Mouse (Mus musculus) CH12.LX (cell line): ENCODE results near the gene Dtymk. TPM values are rescaled to one million over a fixed set of nuclear protein-coding genes. Genes with fewer than 3 reads are reported as not detected.
A peak's percentile ranks its signal among the peaks of the same experiment; 100 is the strongest.

Experiments
- DNase-seq: peaks from one replicate; pipeline ENCODE4 v3.0.0-alpha.2; 2013; ENCODE audit errors: extremely low read depth
- H3K27ac ChIP-seq: 2 replicates; pipeline ENCODE4 v1.5.1; 2012; ENCODE audit warnings: low read depth, mild to moderate bottlenecking, control low read depth, moderate library complexity; ENCODE audit not compliant: insufficient read depth
- H3K27me3 ChIP-seq: replicated peaks from 2 replicates; pipeline ENCODE3; 2012; ENCODE audit warnings: inconsistent platforms
- H3K36me3 ChIP-seq, 2 experiments: replicated peaks in 1 of 2; 2 replicates each; pipeline versions ENCODE3 to v1.6.1; 2012; ENCODE audit warnings: inconsistent platforms in 1 of 2, low read length in 1 of 2, mild to moderate bottlenecking in 1 of 2, mixed read lengths in 1 of 2, moderate library complexity in 1 of 2; ENCODE audit not compliant: control insufficient read depth in 1 of 2, insufficient read depth in 1 of 2
- H3K4me1 ChIP-seq, 2 experiments: 2 replicates each; pipeline ENCODE4 v1.6.1; 2012; ENCODE audit warnings: inconsistent platforms in 1 of 2, moderate library complexity in 1 of 2; ENCODE audit not compliant: insufficient read depth in 2 of 2, control insufficient read depth in 1 of 2
- H3K4me2 ChIP-seq: 2 replicates; pipeline ENCODE4 v1.6.1; 2012; ENCODE audit warnings: low read depth, mild to moderate bottlenecking, control low read depth; ENCODE audit not compliant: poor library complexity, insufficient read depth, severe bottlenecking
- H3K4me3 ChIP-seq, 3 experiments: fragments of 150-350 bp in 1 of 3; sonication (generic) in 1 of 3; replicated peaks in 1 of 3; 2 replicates each; pipeline versions ENCODE3 to v1.5.1; 2011 to 2012; ENCODE audit warnings: low read depth in 2 of 3, low read length in 2 of 3, mild to moderate bottlenecking in 2 of 3, moderate library complexity in 2 of 3, control low read depth in 1 of 3, improper control_type of control experiment in 1 of 3, inconsistent platforms in 1 of 3, mixed read lengths in 1 of 3; ENCODE audit not compliant: poor library complexity in 1 of 3
- H3K79me2 ChIP-seq: replicated peaks from 2 replicates; pipeline ENCODE4 v1.6.1; 2012; ENCODE audit warnings: mild to moderate bottlenecking, moderate library complexity; ENCODE audit not compliant: control insufficient read depth, poor library complexity, insufficient read depth, severe bottlenecking; ENCODE audit errors: extremely low read depth
- H3K9ac ChIP-seq: 2 replicates; pipeline ENCODE4 v1.6.1; 2012; ENCODE audit warnings: low read depth, mild to moderate bottlenecking, control low read depth, moderate library complexity; ENCODE audit not compliant: insufficient read depth
- H3K9me3 ChIP-seq: replicated peaks from 2 replicates; pipeline ENCODE3; 2012; ENCODE audit warnings: low read length, inconsistent platforms, mixed read lengths
- BHLHE40 ChIP-seq: IDR thresholded peaks from 2 replicates; pipeline ENCODE4 v1.6.1; 2011; ENCODE audit warnings: mild to moderate bottlenecking, low read depth, low read length, improper control_type of control experiment
- CHD1 ChIP-seq: IDR thresholded peaks from 2 replicates; pipeline ENCODE4 v1.6.1; 2012; ENCODE audit warnings: low read depth, low read length, improper control_type of control experiment, inconsistent platforms
- CHD2 ChIP-seq: IDR thresholded peaks from 2 replicates; pipeline ENCODE4 v1.6.1; 2011; ENCODE audit warnings: low read length, improper control_type of control experiment
- CTCF ChIP-seq, 2 experiments: IDR thresholded peaks in 1 of 2; conservative IDR thresholded peaks in 1 of 2; 2 replicates each; pipeline ENCODE4 v1.5.1; 2011 to 2012; ENCODE audit warnings: low read depth in 2 of 2, low read length in 2 of 2, improper control_type of control experiment in 1 of 2, inconsistent platforms in 1 of 2, mild to moderate bottlenecking in 1 of 2, moderate library complexity in 1 of 2
- E2F4 ChIP-seq: IDR thresholded peaks from 2 replicates; pipeline ENCODE4 v1.6.1; 2011; ENCODE audit warnings: low read depth, low read length, improper control_type of control experiment; ENCODE audit not compliant: insufficient replicate concordance
- ELF1 ChIP-seq: IDR thresholded peaks from 2 replicates; pipeline ENCODE4 v1.6.1; 2014; ENCODE audit warnings: low read depth, mild to moderate bottlenecking, inconsistent platforms, low read length, improper control_type of control experiment
- EP300 ChIP-seq: IDR thresholded peaks from 2 replicates; pipeline ENCODE4 v1.6.1; 2011; ENCODE audit warnings: low read length, improper control_type of control experiment
- ETS1 ChIP-seq: conservative IDR thresholded peaks from 2 replicates; pipeline ENCODE4 v1.6.1; 2012; ENCODE audit warnings: low read depth, mild to moderate bottlenecking, inconsistent platforms, low read length, improper control_type of control experiment, moderate library complexity
- GABPA ChIP-seq: IDR thresholded peaks from 2 replicates; pipeline ENCODE4 v1.6.1; 2012; ENCODE audit warnings: low read depth, low read length, improper control_type of control experiment, inconsistent platforms; ENCODE audit not compliant: insufficient replicate concordance
- HCFC1 ChIP-seq: IDR thresholded peaks from 2 replicates; pipeline ENCODE4 v1.6.1; 2012; ENCODE audit warnings: low read depth, mild to moderate bottlenecking, inconsistent platforms, low read length, improper control_type of control experiment
- IRF4 ChIP-seq: IDR thresholded peaks from 2 replicates; pipeline ENCODE4 v1.6.1; 2014; ENCODE audit warnings: low read depth, mild to moderate bottlenecking, inconsistent platforms, low read length, improper control_type of control experiment
- JUN ChIP-seq: IDR thresholded peaks from 2 replicates; pipeline ENCODE4 v1.6.1; 2011; ENCODE audit warnings: low read depth, mild to moderate bottlenecking, low read length, improper control_type of control experiment, moderate library complexity; ENCODE audit not compliant: insufficient read depth
- JUND ChIP-seq: conservative IDR thresholded peaks from 2 replicates; pipeline ENCODE4 v1.6.1; 2011; ENCODE audit warnings: low read depth, low read length, improper control_type of control experiment
- KAT2A ChIP-seq: IDR thresholded peaks from 2 replicates; pipeline ENCODE4 v1.6.1; 2012; ENCODE audit warnings: low read length, improper control_type of control experiment, inconsistent platforms; ENCODE audit not compliant: insufficient replicate concordance
- MAFK ChIP-seq: IDR thresholded peaks from 2 replicates; pipeline ENCODE4 v1.6.1; 2011; ENCODE audit warnings: low read length, improper control_type of control experiment; ENCODE audit not compliant: insufficient replicate concordance
- MAX ChIP-seq: IDR thresholded peaks from 2 replicates; pipeline ENCODE4 v1.6.1; 2011; ENCODE audit warnings: low read length, improper control_type of control experiment
- MAZ ChIP-seq: IDR thresholded peaks from 2 replicates; pipeline ENCODE4 v1.6.1; 2012; ENCODE audit warnings: low read depth, mild to moderate bottlenecking, inconsistent platforms, low read length, improper control_type of control experiment, moderate library complexity
- MEF2A ChIP-seq: IDR thresholded peaks from 2 replicates; pipeline ENCODE4 v1.6.1; 2014; ENCODE audit warnings: low read depth, mild to moderate bottlenecking, inconsistent platforms, low read length, improper control_type of control experiment, borderline replicate concordance
- MXI1 ChIP-seq: IDR thresholded peaks from 2 replicates; pipeline ENCODE4 v1.6.1; 2011; ENCODE audit warnings: mild to moderate bottlenecking, low read depth, low read length, improper control_type of control experiment
- MYC ChIP-seq: IDR thresholded peaks from 2 replicates; pipeline ENCODE4 v1.6.1; 2011; ENCODE audit warnings: low read depth, mild to moderate bottlenecking, improper control_type of control experiment, low read length
- NELFE ChIP-seq: IDR thresholded peaks from 2 replicates; pipeline ENCODE4 v1.6.1; 2011; ENCODE audit warnings: low read depth, low read length, improper control_type of control experiment
- NRF1 ChIP-seq: IDR thresholded peaks from 2 replicates; pipeline ENCODE4 v1.6.1; 2014; ENCODE audit warnings: low read depth, mild to moderate bottlenecking, inconsistent platforms, low read length, improper control_type of control experiment, moderate library complexity
- PAX5 ChIP-seq: IDR thresholded peaks from 2 replicates; pipeline ENCODE4 v1.6.1; 2012; ENCODE audit warnings: low read length, inconsistent platforms, mixed read lengths
- POLR2A ChIP-seq: IDR thresholded peaks from 2 replicates; pipeline ENCODE4 v1.6.1; 2011; ENCODE audit warnings: low read depth, mild to moderate bottlenecking, improper control_type of control experiment, low read length
- POLR2AphosphoS2 ChIP-seq: IDR thresholded peaks from 2 replicates; pipeline ENCODE4 v1.6.1; 2011; ENCODE audit warnings: low read depth, low read length, improper control_type of control experiment
- RAD21 ChIP-seq: IDR thresholded peaks from 2 replicates; pipeline ENCODE4 v1.6.1; 2011; ENCODE audit warnings: low read depth, mild to moderate bottlenecking, low read length, improper control_type of control experiment, moderate library complexity
- RCOR1 ChIP-seq: conservative IDR thresholded peaks from 2 replicates; pipeline ENCODE4 v1.6.1; 2012; ENCODE audit warnings: low read depth, mild to moderate bottlenecking, inconsistent platforms, low read length, improper control_type of control experiment
- SIN3A ChIP-seq: IDR thresholded peaks from 2 replicates; pipeline ENCODE4 v1.6.1; 2012; ENCODE audit warnings: low read length, improper control_type of control experiment, inconsistent platforms
- SMC3 ChIP-seq: IDR thresholded peaks from 2 replicates; pipeline ENCODE4 v1.6.1; 2011; ENCODE audit warnings: low read depth, low read length, improper control_type of control experiment
- TBP ChIP-seq: conservative IDR thresholded peaks from 2 replicates; pipeline ENCODE4 v1.6.1; 2011; ENCODE audit warnings: low read depth, low read length, improper control_type of control experiment
- TCF12 ChIP-seq: IDR thresholded peaks from 2 replicates; pipeline ENCODE4 v1.6.1; 2014; ENCODE audit warnings: low read depth, mild to moderate bottlenecking, inconsistent platforms, low read length, improper control_type of control experiment
- UBTF ChIP-seq: IDR thresholded peaks from 2 replicates; pipeline ENCODE4 v1.6.1; 2012; ENCODE audit warnings: low read depth, mild to moderate bottlenecking, inconsistent platforms, low read length, improper control_type of control experiment, moderate library complexity
- USF1 ChIP-seq: IDR thresholded peaks from 2 replicates; pipeline ENCODE4 v1.6.1; 2014; ENCODE audit warnings: low read depth, mild to moderate bottlenecking, inconsistent platforms, low read length, improper control_type of control experiment
- USF2 ChIP-seq: conservative IDR thresholded peaks from 2 replicates; pipeline ENCODE4 v1.6.1; 2011; ENCODE audit warnings: low read depth, low read length, improper control_type of control experiment
- ZC3H11A ChIP-seq: IDR thresholded peaks from 2 replicates; pipeline ENCODE4 v1.6.1; 2012; ENCODE audit warnings: low read depth, mild to moderate bottlenecking, inconsistent platforms, low read length, improper control_type of control experiment
- ZKSCAN1 ChIP-seq: IDR thresholded peaks from 2 replicates; pipeline ENCODE4 v1.6.1; 2012; ENCODE audit warnings: low read depth, inconsistent platforms, low read length, improper control_type of control experiment, borderline replicate concordance
- ZMIZ1 ChIP-seq: IDR thresholded peaks from 2 replicates; pipeline ENCODE4 v1.6.1; 2012; ENCODE audit warnings: low read depth, mild to moderate bottlenecking, inconsistent platforms, low read length, improper control_type of control experiment
- ZNF384 ChIP-seq: IDR thresholded peaks from 2 replicates; pipeline ENCODE4 v1.6.1; 2012; ENCODE audit warnings: low read depth, low read length, improper control_type of control experiment, inconsistent platforms
- dilution Hi-C: fragments of 300-500 bp; cut with MboI; formaldehyde crosslinking; loops from 2 replicates; pipeline ENCODE4 v1.14.3; 2020; ENCODE audit warnings: low sequenced_read_pairs; ENCODE audit not compliant: extremely low pct_unique_long_range_greater_than_20kb, extremely low pct_ligation_motif_present
- in situ Hi-C: fragments of 300-500 bp; cut with MboI; formaldehyde crosslinking; loops from 3 replicates; pipeline ENCODE4 v1.14.3; 2019; ENCODE audit warnings: low sequenced_read_pairs, low pct_ligation_motif_present, low pct_unique_long_range_greater_than_20kb, mixed read lengths
- polyA plus RNA-seq: library from polyadenylated mRNA; unstranded; fragments of >175 nt; gene quantifications from 2 replicates; pipeline ENCODE4 v1.2.1, GENCODE M21; 2012; ENCODE audit warnings: low read depth; ENCODE audit not compliant: insufficient read length
- total RNA-seq, 2 experiments: library from RNA; depleted of rRNA; stranded (reverse); fragments of 300-350 nt in 1 of 2; fragments of >200 nt in 1 of 2; gene quantifications; 2 replicates each; pipeline ENCODE4 v1.2.3; 2012 to 2014

Gene Dtymk
- total and polyA plus RNA-seq, 3 experiments: 168 to 286 (median 196) TPM

GRCm38 (mm10) chr1:93754573-93755290 is 47.0 kb downstream of the Dtymk start, which contains the start of gene Thap4:
Thap4 (minus strand) TSS chr1:93754864.
- DNase-seq: peak; percentile 69
- TF ChIP-seq CTCF (conservative IDR thresholded peaks at IDR 0.05 in 1 of 2, IDR thresholded peaks at IDR 0.05 in 1 of 2; ENCODE audit: low read depth in 2 of 2, low read length in 2 of 2) (no peak), MAX (peak; percentile 29; the same call in 1 of the 2 replicates), KAT2A (peak; percentile 79; the same call in 1 of the 2 replicates), USF1 (no peak), TCF12 (0 out of 2 replicates have a peak, but pooled peaks have one; percentile 33), MYC (0 out of 2 replicates have a peak, but pooled peaks have one; percentile 8), SIN3A (no peak), GABPA (no peak), JUN (no peak), USF2 (no peak), NELFE (peak; percentile 58), E2F4 (no peak), MXI1 (peak; percentile 82), ZC3H11A (no peak), PAX5 (no peak), RCOR1 (no peak), SMC3 (no peak), ZKSCAN1 (no peak), TBP (0 out of 2 replicates have a peak, but pooled peaks have one; percentile 12), ZNF384 (no peak), MAZ (no peak), ETS1 (no peak), RAD21 (no peak), JUND (no peak), MAFK (no peak), EP300 (no peak), ZMIZ1 (peak; percentile 70), IRF4 (peak; percentile 15; the same call in 1 of the 2 replicates), POLR2A (peak; percentile 78), CHD2 (no peak), CHD1 (no peak), UBTF (peak; percentile 14), BHLHE40 (peak; percentile 80), MEF2A (peak; percentile 45; the same call in 1 of the 2 replicates), HCFC1 (peak; percentile 82), NRF1 (peak; percentile 79), ELF1 (peak; percentile 87), POLR2AphosphoS2 (no peak)
- H3K4me1 ChIP-seq: peaks cover 8 to 43% of the 10 kb centered on the region in 2 experiments; a peak in 3 of 4 replicates
- H3K9ac ChIP-seq: peak within 1 kb of the TSS; percentile 79
- H3K27me3 ChIP-seq: no peaks in the 10 kb centered on the region
- in situ Hi-C loops: no loop called here
- no peaks in the 10 kb centered on the region for H3K9me3 ChIP-seq
- dilution Hi-C loops: no loop called here
- peak within 1 kb of the TSS; percentile 85 to 95 (median 88) for H3K4me3 ChIP-seq
- H3K36me3 ChIP-seq: peaks cover 9 to 21% of the 10 kb centered on the region in 2 experiments
- H3K79me2 ChIP-seq: peaks cover 55% of the 10 kb centered on the region
- H3K27ac ChIP-seq: peak within 1 kb of the TSS; percentile 59
- peak within 1 kb of the TSS; percentile 97 for H3K4me2 ChIP-seq
